Mouse (Mus musculus) CD4-positive, CD25-positive, alpha-beta regulatory T cell, adult 2 months (primary cell): ENCODE data around the gene Dis3l2.

Experiments used
- DNase-seq: peaks from one replicate; pipeline ENCODE4 v3.0.0-alpha.2; 2012; ENCODE audit warnings: low read depth, low spot score

The Dis3l2 gene

DNA sequence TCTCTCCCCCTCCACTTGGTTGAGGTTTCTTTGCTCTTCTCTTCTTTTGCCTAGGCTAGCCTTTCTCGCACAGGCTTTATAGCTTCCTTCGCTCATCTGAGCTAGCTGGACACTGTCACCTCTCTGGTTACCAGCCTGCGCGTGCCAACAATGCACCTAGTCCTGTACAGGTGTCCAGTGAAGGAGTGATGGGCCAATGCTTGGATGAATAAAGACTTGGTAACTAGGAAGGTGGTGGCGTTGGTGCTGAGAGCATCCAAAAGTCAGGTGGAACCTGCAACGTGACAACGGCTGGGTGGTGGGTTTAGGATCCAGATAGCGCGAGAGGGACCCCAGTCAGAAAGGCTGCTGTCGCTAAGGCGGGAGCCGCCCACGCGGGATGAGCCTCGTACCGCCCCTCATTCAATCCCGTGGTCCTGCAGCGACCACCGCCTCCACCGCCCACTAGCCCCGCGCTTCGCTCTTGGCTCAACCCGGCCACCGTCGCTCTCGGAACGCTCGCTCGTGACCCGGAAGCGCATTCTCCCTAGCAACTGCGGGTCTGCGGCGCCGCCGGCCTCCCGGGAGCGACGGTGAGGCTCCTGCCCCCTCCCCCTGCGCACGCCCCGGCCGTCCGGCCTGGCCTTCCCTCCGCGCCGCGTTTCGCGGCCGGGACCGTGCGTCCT is at the start of gene Dis3l2:
Gene Dis3l2 (plus strand): TSS at position 509 of the 665 bp plus-strand sequence.
- peak; percentile 84 for DNase-seq

DNA sequence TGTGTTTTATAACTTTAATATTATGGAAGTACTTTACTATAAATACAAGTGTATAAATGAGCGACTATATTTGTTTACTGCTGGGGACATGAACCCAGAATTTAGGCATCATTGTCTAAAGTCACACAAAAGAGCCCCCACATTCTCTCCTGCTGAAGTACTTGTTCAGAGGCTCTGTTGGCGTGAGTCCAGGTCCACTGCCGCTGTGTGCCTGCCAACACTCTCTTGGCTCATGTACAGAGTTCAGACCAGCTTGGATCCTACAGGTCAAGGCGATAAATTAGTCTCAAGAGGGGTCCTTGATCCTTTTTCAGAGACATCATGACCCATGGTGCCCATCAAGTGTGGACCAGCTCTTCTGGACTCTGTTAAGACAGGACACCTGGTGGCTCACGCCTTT is 46.5 kb upstream of the Dis3l2 start:
- DNase-seq = no peak

DNA sequence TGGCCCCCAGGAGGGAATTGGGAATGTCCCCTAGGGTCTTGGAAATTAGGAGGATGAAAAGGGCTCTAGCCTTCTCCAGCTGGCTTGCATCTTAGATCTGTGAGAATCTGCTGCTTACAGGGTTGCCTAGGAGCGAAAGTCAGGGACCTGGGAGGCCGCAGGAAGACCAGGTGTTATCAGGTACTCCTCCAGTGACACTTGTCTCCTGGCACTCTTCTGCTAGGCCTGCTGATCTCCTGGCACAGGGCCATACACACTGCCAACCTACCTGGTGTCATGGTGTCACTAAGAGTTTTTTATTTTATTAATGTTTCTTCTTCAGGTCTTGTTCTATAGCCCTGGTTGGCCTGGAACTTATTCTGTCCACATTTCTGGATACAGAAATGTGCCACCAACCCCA is 38.5 kb upstream of the Dis3l2 start:
- DNase-seq = no peak

DNA sequence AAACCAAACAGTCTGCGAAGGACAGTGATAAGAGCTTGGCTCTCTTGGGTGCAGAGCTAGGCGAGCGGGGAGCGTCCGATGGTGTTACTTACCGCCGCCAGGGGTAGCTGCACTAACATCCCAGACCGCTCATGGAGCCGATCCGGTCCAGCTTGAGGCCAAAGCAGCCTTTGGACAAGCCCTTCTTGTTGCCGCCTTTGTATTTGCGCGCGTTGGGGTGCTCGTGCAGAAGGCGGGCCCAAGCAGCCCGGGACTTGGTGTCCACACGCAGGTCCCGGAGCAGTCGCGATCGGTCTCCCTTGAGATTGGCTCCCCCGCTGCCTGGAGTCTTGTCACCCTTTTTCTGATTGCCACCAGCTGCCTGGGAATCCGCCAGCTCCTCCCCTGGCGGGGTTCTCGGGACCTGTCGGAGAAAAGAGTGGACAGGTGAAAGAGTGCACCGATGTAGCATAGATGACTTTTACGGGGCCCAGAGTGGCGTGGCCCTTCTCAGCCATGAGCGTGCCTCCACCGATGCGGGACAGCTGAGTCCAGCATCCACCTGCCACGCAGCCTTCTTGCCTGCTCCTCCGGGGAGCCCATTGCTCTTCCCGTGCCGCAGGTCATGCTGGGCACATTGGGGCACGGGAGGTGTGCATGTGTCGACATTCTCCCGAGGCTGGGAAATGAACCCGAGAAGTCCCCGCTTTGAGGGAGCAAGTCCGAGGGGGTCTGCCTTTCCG is 33.9 kb upstream of the Dis3l2 start:
- peak; percentile 57 for DNase-seq

DNA sequence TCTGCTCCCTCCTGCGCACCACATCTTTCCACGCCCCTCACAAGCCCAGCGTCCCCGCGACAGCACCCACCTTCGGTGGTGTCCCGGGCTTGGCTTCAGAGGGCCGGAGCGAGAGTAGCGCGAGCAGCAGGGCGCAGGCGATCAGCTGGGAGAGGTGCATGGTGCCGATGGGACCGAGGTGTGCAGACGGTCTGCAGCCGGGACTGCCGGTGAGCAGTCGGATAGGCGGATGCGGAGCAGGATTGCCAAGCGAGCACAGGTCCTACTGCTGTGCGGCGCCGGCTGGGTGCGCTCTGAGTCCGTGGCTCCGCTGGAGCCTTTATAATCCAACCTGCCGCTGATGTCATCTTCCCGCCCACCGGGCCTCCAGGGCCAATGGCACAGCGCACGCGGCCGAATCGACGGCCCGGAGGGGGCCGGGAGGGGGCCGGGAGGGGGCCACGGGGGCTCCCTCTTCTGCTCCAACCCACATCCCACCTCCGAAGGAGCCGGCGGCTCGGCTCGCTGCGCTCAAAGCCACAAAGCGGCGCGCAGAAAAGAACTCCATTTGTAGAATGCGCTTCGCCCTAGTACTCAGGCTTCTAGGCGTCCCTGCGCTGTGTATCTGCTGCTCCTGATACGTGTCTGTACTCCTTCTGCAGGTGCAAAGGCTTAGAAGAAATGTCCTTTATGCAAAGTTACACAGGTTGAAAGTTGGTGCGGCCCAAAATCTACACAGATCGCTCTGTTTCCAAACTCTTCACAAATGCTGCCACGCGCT is 33.1 kb upstream of the Dis3l2 start, which contains the start of gene Nppc:
Gene Nppc (minus strand): TSS at position 293 of the 760 bp plus-strand sequence.
- DNase-seq = peak; percentile 37

DNA sequence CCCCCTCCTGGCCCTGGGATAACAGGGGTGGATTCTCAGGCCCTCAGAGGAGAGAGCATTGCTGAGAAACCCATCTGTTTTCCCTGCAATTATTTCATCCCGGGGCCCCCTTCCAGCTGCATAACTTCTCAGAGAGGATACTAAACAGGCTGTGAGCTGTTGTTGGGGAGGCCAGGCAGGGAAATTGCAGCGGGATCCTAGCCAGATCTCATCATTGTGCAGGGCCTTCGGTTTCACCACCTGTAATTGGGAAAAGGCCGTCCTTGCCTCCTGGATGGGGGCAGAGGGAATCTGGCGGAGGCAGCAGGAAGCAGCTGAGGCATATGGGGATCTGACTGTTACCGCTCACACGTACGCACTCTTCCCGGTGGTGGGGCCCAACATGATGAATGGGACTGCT is 29.2 kb upstream of the Dis3l2 start:
- no peak for DNase-seq

DNA sequence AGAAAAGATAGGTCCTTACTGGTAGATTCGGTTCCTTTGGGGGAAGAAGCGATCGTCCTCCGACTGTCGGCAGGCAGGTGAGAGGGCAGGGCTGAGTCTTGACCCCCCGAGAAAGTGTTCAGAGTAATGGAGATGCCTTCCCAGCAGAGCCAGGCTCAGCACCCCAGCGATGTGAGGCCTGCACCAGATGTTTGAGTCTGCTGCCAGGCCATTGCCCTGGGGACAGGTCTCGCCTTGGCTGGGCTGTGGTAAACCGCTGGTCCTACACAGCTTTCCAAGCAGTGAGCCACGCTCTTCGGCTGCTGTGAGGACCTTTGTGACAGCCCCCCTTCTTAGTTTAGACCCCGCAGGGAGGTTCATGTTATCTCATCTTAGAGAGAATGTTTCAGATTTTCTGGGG is 28.5 kb upstream of the Dis3l2 start:
- DNase-seq = no peak

DNA sequence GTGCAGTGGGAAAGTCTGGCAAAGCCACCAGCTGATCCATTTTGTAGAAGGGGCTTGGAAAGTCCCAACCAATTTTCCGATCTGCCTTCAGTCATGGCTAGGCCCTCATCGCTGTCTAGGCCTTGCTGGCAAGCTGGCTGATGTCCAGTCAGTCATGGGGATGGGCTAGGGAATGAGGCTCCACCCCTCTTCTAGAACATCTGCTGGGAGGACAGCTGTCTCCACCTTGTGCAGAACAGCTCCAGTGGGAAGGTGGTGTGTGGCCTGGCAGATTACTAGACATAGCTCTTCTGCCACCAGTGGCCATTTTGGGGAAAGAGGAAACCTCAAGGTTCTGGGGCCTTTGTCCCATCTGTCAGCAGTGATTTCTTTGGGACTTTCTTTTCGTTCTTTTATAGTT is 26.0 kb upstream of the Dis3l2 start:
- no peak for DNase-seq

DNA sequence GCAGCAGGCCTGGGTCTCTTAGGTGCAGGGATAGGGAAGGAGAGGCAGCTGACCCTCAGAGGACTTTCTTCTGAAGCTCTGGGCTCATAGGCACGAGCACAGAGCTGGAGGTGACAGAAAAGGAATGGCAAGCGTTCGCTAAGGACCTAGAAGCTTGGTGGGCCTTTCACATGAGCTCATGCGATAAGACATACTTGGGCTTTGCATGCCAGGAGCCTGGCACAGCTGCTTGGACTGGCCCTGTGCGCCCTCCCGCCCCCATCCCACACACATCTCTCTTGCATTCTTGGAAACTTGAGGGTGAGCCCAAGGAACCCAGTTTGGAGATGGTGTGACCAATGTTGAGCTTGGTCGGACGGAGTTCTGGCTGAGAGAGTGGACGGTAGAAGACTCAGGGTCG is 24.9 kb upstream of the Dis3l2 start:
- DNase-seq = no peak

DNA sequence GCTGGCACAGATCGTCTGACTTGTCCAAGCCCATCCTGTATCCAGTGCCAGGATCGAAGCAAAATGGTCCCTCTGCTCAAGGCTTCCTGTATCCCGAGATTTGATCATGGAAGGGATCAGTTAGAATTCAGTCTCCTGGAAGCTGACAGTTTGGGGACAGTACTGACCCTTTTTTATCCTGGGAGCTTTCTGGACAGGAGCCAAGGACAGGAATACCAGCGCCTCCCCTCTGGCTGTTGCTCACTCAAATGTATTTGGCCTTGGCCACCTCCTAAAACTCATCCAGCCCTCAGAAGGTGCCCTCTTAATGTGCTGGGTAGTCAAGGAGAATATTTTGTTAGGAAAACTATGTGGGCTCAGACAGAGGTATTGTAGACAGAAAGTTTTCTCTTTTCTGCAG is 16.4 kb upstream of the Dis3l2 start:
- DNase-seq = no peak

DNA sequence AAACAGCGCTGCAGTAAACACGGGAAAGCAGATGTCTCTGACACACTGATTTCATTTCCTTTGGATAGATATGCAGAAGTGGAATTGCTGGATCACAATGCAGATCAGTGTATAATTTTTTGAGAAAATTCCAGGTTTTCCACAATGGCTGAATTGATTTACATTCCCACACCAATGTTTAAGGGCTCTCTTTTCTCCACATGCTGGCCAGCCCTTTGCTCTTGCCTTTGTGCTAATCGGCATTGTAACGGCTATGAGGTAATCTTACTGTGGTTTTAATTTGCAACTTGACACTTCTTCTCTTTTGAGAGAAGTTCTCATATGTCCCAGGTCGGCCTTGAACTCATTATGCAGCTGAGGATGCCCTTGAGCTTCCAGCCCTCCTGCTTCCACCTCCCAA is 12.6 kb upstream of the Dis3l2 start:
- DNase-seq = no peak

DNA sequence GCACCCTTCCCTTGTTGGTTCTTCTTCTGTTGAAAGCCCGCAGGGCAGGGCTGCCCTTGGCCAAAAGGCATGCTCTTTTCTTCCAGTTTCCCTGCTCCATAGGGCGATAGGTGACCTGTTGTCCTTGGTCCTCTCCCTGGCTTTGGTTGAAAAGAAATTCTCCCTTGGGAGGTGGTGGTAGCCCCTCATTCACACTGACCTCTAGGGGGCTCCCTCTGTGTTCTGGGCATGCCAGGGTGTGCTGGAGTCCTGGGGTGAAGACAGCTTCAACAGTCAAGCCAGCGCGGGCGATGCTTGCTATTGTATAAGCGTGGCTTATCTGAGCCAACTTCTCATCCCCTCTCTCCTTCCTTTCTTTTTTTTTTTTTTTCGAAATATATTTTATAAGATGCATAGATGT is 6.7 kb upstream of the Dis3l2 start:
- DNase-seq = peak; percentile 30

DNA sequence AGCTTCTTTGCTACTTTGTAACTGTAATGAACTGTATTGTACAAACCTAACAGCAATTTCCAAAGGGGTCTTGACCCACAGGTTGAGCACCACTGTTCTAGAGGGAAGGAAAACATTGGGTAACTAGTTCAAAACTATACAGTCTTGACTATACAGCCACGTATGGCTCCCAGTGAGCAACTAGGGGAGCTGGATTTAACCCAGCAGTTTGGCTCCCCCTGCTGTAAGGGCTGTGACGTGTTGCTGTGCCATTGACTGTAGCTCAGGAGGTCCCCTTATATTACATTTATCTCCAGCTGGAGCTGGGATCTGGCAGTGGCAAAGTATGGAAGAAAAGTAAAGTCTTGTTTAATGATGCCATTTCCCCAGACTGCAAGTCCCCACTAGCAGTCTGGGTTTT is 4.9 kb upstream of the Dis3l2 start:
- DNase-seq = peak; percentile 44

DNA sequence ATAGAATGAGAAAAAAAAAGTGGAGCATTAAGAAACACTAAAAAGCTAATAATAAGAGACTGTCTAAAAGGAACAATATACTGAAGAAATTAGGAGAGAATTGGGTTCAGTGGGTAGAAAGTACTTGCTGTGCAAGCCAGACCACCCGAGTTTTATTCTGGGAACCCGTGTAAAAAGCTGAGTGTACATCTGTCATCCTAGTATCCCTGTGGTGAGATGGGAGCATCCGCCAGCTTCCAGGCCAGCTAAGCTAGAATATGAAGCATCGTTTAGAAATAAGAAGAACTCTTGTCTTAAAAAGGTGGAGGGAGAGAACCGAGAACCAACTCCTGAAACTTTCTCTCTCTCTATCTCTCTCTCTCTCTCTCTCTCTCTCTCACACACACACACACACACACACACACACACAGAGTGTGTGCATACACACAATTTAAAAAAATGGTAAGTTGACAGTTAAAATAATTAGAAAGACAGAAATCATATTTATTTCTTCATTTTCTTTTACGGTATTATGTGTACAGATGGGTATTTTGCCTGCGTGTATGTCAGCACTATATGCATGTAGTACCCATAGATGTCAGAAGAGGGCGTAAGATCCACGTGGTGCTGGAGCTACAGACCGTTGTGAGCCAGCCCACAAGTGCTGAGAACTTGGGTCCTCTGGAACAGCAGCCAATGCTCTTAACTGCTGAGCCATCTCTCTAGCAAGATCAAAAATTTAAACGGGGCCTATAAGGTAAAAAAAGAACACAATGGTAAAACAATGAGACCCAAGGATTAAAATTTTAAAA is 4.1 kb upstream of the Dis3l2 start:
- peak; percentile 22 for DNase-seq

DNA sequence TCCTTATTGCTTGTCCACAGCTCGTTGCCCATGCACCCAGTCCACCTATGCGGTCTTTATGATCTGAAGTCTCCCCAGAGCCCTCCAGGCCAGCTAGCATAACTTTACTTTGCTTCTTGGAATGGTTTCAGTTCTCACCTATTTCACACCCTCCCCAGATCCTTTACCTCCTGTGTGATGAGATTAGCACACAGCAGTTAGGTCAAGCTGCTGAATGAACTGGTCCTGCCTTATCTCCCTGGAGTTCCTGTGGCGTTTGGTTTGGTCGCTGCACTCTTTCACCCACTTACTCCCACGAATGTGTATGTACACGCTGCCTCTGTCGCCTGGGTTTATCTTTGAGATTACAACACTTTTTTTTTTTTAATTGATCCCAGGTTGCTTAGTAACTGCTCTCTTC is 3.2 kb upstream of the Dis3l2 start:
- no peak for DNase-seq

DNA sequence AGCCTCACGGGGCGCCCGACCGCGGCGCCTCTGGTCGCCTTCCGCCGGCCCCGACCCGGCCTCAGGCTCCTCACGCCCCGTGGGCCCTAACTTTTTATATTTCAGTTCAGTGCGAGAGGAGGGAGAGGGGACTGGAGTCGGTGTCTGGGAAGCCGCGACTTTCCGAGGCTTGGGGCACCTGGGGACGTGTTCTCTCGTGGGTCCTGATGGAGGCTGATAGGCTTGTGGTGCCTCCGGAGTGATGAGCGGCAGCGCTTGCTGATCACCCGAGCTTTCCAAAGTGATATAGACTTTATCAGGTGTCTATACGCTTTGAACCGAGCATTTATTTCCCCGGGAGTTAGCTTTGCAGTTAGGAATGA is 338 bp downstream of the Dis3l2 start:
- DNase-seq = no peak

DNA sequence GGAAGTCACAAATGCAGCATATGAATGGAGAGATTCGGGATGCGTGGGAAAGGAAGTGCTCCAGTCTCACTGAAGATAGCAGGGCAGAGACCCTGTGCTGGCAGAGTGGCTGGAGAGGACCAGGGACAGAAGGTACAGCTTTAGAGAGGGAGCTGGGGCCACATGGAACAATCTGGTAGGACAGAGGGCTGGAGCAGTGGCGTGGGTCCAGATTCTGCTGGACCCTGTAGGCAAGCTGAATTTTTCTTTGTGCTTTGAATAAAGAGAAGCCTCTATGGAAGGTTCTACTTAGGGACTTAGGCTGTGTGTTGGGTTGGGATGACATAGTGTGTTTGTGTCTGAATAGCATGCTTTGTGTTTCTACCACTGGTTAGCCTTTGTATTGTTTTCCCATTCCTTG is 1.9 kb downstream of the Dis3l2 start:
- DNase-seq = no peak

DNA sequence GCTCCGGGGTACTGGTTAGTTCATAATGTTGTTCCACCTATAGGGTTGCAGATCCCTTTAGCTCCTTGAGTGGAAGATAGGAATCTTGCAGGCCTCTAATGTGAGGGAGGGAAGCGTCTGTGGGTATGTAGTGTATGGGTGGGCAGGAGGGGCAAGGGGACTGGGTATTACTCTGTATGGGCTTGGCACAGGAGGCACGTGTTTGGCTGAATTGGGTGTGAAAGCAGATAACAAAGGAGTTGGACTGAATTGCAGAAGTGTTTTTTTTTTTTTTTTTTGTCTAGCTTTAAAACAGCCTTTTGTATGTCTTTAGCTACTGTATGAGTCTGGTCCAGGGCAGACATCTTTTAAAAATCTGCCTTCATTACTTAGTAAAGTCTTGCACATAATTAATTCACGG is 5.9 kb downstream of the Dis3l2 start:
- no peak for DNase-seq

DNA sequence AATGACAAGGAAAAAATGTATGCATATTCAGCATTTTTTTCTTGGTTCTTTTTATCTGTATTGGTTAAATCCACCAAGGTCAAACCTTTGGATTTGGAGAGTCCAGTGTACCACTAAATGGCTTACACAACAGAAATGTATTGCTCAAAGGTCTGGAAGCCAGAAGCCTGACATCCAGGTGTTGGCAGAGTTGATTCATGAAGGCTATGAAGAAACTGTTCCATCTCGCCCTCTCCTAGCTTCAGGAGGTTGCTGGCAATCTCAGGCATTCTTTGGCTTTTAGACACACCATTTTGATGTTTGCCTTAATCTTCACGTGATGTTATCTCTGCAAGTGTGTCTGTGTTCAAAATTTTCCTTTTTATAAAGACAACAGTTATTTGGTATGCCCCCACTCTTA is 8.4 kb downstream of the Dis3l2 start:
- no peak for DNase-seq

DNA sequence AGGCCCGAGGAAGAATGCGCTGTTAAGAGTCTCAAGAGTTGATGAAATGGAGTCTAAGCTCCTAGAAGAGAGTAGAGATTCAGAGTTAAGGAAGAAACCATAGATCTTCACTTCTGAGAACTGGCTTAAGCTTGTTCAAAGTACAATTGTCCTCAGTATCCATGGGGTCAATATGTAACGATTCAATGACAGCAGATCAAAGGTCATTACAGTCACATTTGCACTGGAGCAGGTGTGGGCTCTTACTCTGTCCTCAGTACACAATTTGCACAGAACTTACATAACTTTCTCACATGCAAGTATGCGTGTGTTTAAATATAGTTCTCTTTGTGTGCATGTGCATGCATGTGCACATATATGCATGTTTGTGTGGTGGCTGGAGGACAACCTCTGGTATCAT is 9.4 kb downstream of the Dis3l2 start:
- DNase-seq = no peak

DNA sequence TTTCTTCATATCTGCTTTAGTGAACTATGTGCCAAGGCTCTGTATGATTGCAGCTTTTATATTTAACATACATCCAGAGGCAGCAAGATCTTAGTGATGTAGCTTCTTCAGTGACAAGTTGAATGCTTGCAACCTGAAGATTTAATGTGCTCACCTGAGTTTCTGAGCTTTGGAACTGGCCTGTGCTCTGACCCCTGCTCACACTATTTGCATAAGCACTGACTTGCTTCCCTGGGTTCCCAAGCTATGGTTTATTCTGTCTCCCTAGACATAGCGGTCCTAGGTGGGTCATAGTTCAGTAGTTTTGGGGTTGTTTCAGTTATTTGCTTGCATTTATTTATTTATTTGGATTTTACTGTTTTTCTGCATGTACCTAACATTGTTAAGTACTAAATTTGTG is 14.6 kb downstream of the Dis3l2 start:
- no peak for DNase-seq

DNA sequence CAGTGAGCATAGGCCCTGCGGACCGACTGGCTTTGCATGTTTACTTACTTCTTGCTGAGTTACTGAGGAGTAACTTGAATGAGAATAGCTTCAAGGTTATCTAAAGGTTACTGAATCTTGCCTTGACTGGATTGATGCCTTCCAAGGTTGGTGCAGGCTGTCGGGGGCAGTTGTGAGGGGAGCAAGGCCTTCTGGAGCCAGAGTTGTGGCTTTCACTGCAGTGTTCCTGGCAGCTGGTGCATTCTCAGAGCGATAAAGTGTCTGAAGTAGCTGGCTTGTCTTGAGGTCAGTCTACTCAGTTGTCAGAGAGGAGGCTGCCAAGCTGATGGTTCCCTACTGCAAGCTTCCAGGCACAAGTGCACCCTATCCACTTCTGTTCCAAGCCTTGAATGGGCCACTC is 15.8 kb downstream of the Dis3l2 start:
- DNase-seq = no peak
